Mouse (Mus musculus): ENCODE results near the gene Rad21l. TPM values are rescaled to one million over a fixed set of nuclear protein-coding genes. Genes with fewer than 3 reads are reported as not detected.

Rad21l gene
- polyA plus RNA-seq, 1 experiment from 2014 or later: not detected

GRCm38 (mm10) chr2:151682357-151682756 is 14.0 kb upstream of the Rad21l start:
- no peaks in the 10 kb centered on the region for H3K36me3 ChIP-seq (ENCODE audit: control insufficient read depth, insufficient read depth, low read length)
- whole genome bisulfite sequencing: 73% methylated on average over 3 of the region's 3 CpGs
- no peak overlapping the region for H3K27ac ChIP-seq (ENCODE audit: low read depth, low read length)
- no peak overlapping the region for H3K4me2 ChIP-seq (ENCODE audit: low read depth, low read length, severe bottlenecking)
- no peaks in the 10 kb centered on the region for H3K4me1 ChIP-seq (replicated peaks; ENCODE audit: control insufficient read depth, insufficient read depth, low read length)
- H3K27me3 ChIP-seq (ENCODE audit: control insufficient read depth, insufficient read depth, low read length): no peaks in the 10 kb centered on the region
- peak; percentile 65; the same call in 1 of the 2 replicates for ATAC-seq (replicated peaks; ENCODE audit: low FRiP score)
- peak; percentile 64 for DNase-seq (ENCODE audit: low spot score)
- H3K9ac ChIP-seq (ENCODE audit: low read length): no peak overlapping the region
- H3K9me3 ChIP-seq (ENCODE audit: control insufficient read depth, low read length): no peaks in the 10 kb centered on the region
- H3K4me3 ChIP-seq (ENCODE audit: low read depth, low read length): no peak overlapping the region

GRCm38 (mm10) chr2:151676234-151676633 is 7.9 kb upstream of the Rad21l start:
- Histone ChIP-seq H3K4me3 (ENCODE audit: low read depth, low read length) (no peak overlapping the region), H3K4me2 (ENCODE audit: low read depth, low read length, severe bottlenecking) (no peak overlapping the region), H3K27me3 (ENCODE audit: control insufficient read depth, insufficient read depth, low read length) (no peaks in the 10 kb centered on the region), H3K4me1 (replicated peaks; ENCODE audit: control insufficient read depth, insufficient read depth, low read length) (no peaks in the 10 kb centered on the region), H3K36me3 (ENCODE audit: control insufficient read depth, insufficient read depth, low read length) (no peaks in the 10 kb centered on the region), H3K9me3 (ENCODE audit: control insufficient read depth, low read length) (no peaks in the 10 kb centered on the region), H3K9ac (ENCODE audit: low read length) (no peak overlapping the region), H3K27ac (ENCODE audit: low read depth, low read length) (no peak overlapping the region)
- 65% methylated on average over 2 of the region's 2 CpGs for WGBS
- ATAC-seq (replicated peaks; ENCODE audit: low FRiP score) (no peak), DNase-seq (ENCODE audit: low spot score) (no peak)

DNA sequence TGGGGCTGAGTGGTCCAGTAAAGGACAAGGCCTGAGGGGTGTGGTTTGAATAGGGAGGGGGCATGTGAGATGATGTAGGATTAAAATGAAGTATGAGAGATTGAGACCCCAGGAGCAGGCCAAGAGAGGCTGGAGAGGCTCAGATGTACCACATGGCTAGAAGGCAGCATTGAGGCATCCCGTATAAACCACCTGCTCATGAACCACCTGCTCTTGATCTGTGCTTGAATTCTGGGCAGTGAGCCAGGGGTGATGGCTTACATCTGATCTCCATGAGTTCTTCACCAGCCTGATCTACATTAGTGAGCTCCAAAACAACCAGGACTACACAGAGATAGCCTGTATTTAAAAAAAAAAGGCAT is 2.6 kb upstream of the Rad21l start:
- Histone ChIP-seq H3K9me3 (ENCODE audit: control insufficient read depth, low read length) (no peaks in the 10 kb centered on the region), H3K4me2 (ENCODE audit: low read depth, low read length, severe bottlenecking) (no peak overlapping the region), H3K27ac (ENCODE audit: low read depth, low read length) (no peak overlapping the region), H3K36me3 (ENCODE audit: control insufficient read depth, insufficient read depth, low read length) (no peaks in the 10 kb centered on the region), H3K9ac (ENCODE audit: low read length) (no peak overlapping the region), H3K4me1 (replicated peaks; ENCODE audit: control insufficient read depth, insufficient read depth, low read length) (no peaks in the 10 kb centered on the region), H3K4me3 (ENCODE audit: low read depth, low read length) (no peak overlapping the region), H3K27me3 (ENCODE audit: control insufficient read depth, insufficient read depth, low read length) (no peaks in the 10 kb centered on the region)
- 0 out of 2 replicates have a peak, but pooled peaks have one; percentile 21 for ATAC-seq (replicated peaks; ENCODE audit: low FRiP score)
- WGBS: 82% methylated on average over 1 of the region's 1 CpGs
- no peak for DNase-seq (ENCODE audit: low spot score)

- Histone ChIP-seq H3K36me3 (ENCODE audit: control insufficient read depth, insufficient read depth, low read length) (no peaks in the 10 kb centered on the region), H3K9me3 (ENCODE audit: control insufficient read depth, low read length) (no peaks in the 10 kb centered on the region), H3K9ac (ENCODE audit: low read length) (no peak overlapping the region), H3K4me1 (replicated peaks; ENCODE audit: control insufficient read depth, insufficient read depth, low read length) (no peaks in the 10 kb centered on the region), H3K4me2 (ENCODE audit: low read depth, low read length, severe bottlenecking) (peak overlapping the region; percentile 33; the same call in 1 of the 2 replicates), H3K27me3 (ENCODE audit: control insufficient read depth, insufficient read depth, low read length) (no peaks in the 10 kb centered on the region), H3K4me3 (ENCODE audit: low read depth, low read length) (no peak overlapping the region), H3K27ac (ENCODE audit: low read depth, low read length) (no peak overlapping the region)
- peak; percentile 58 for ATAC-seq (replicated peaks; ENCODE audit: low FRiP score)
- peak; percentile 61 for DNase-seq (ENCODE audit: low spot score)
- 42% methylated on average over 48 of the region's 48 CpGs for WGBS
Observed at GRCm38 (mm10) chr2:151670026-151670967, 2.0 kb upstream of the Rad21l start.

DNA sequence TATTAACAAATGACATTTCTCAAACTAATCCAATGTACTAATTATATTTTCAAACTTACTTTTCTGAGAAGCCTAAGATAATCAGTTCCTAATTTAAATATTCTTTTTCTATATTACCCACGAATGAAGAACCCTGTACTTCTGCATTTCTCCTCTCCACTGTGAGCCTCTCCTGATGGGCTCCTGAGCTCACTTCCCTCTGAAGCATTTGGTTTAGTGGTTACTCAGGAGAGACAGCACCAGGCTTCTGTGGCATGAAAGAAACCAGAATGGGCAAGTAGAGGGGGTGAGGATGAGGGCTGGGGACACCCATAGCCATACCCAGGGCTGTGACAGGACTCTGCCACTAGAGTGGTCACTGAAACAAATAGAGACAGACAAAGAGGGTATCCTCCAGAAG is 16.3 kb downstream of the Rad21l start:
- no peaks in the 10 kb centered on the region for H3K9me3 ChIP-seq (ENCODE audit: control insufficient read depth, low read length)
- H3K27ac ChIP-seq (ENCODE audit: low read depth, low read length): no peak overlapping the region
- 62% methylated on average over 1 of the region's 1 CpGs for WGBS
- no peaks in the 10 kb centered on the region for H3K27me3 ChIP-seq (ENCODE audit: control insufficient read depth, insufficient read depth, low read length)
- H3K4me3 ChIP-seq (ENCODE audit: low read depth, low read length): no peak overlapping the region
- H3K4me1 ChIP-seq (replicated peaks; ENCODE audit: control insufficient read depth, insufficient read depth, low read length): no peaks in the 10 kb centered on the region
- H3K9ac ChIP-seq (ENCODE audit: low read length): no peak overlapping the region
- H3K36me3 ChIP-seq (ENCODE audit: control insufficient read depth, insufficient read depth, low read length): no peaks in the 10 kb centered on the region
- no peak for DNase-seq (ENCODE audit: low spot score)
- no peak overlapping the region for H3K4me2 ChIP-seq (ENCODE audit: low read depth, low read length, severe bottlenecking)
- no peak for ATAC-seq (replicated peaks; ENCODE audit: low FRiP score)

DNA sequence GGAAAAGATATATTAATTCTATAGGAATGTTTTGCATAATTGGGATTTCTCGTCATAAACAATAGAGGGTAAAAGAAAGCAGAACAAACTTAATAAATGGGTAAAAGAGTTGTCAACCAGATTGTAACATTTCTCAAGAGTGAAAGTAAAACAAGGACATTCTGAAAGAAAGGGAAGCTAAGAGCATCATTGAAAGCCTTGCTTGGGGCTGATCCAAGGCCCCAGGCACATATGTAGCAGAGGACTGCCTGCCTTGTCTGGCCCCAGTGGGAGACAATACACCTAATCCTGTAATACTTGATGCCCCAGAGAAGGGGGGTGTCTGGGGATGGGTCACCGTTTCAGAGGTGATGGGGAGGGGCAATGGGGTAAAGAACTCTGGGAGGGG is 32.3 kb downstream of the Rad21l start:
- no peak overlapping the region for H3K9ac ChIP-seq (ENCODE audit: low read length)
- no peak overlapping the region for H3K4me2 ChIP-seq (ENCODE audit: low read depth, low read length, severe bottlenecking)
- no peak for DNase-seq (ENCODE audit: low spot score)
- no peak overlapping the region for H3K4me3 ChIP-seq (ENCODE audit: low read depth, low read length)
- ATAC-seq (replicated peaks; ENCODE audit: low FRiP score): no peak
- H3K9me3 ChIP-seq (ENCODE audit: control insufficient read depth, low read length): no peaks in the 10 kb centered on the region
- WGBS: 65% methylated on average over 2 of the region's 2 CpGs
- no peaks in the 10 kb centered on the region for H3K36me3 ChIP-seq (ENCODE audit: control insufficient read depth, insufficient read depth, low read length)
- H3K27ac ChIP-seq (ENCODE audit: low read depth, low read length): no peak overlapping the region
- peaks cover 2% of the 10 kb centered on the region; the same call in 1 of the 2 replicates for H3K4me1 ChIP-seq (replicated peaks; ENCODE audit: control insufficient read depth, insufficient read depth, low read length)
- H3K27me3 ChIP-seq (ENCODE audit: control insufficient read depth, insufficient read depth, low read length): peaks cover 8% of the 10 kb centered on the region; the same call in 1 of the 2 replicates

DNA sequence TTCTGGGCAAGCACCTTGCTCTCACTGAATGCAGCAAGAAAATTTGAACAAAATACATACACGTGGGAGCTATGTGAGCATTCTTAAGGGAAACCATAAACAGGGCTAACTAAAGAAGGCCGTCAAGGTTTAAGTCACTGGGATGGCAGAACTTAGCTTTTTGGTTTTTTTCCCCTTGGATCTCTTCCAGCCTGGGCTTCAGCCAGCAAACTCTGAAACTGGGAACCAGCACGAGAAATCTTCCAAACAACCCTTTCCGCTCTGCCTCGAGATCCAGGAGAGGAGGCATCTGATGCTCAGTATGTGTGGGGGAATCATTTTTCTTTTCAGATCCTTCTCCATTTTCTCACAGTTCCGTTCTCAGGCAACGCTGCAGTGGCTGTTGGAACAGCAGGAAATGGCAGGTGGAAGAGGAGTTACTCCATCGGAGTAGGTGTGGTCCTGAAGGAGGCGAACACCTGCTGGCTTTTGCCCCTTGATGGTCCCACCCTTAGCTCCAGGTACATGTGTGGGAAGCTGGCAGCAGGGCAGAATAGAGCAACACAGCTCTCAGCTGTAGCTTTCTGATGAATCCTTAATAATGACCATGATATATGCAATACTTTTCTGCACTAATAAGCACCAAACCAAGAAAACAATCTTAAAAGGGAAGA is 32.8 kb downstream of the Rad21l start:
- no peak overlapping the region for H3K4me2 ChIP-seq (ENCODE audit: low read depth, low read length, severe bottlenecking)
- no peak overlapping the region for H3K9ac ChIP-seq (ENCODE audit: low read length)
- H3K36me3 ChIP-seq (ENCODE audit: control insufficient read depth, insufficient read depth, low read length): no peaks in the 10 kb centered on the region
- peaks cover 8% of the 10 kb centered on the region; the same call in 1 of the 2 replicates for H3K27me3 ChIP-seq (ENCODE audit: control insufficient read depth, insufficient read depth, low read length)
- DNase-seq (ENCODE audit: low spot score) (no peak), ATAC-seq (replicated peaks; ENCODE audit: low FRiP score) (no peak)
- no peaks in the 10 kb centered on the region for H3K9me3 ChIP-seq (ENCODE audit: control insufficient read depth, low read length)
- no peak overlapping the region for H3K27ac ChIP-seq (ENCODE audit: low read depth, low read length)
- no peak overlapping the region for H3K4me3 ChIP-seq (ENCODE audit: low read depth, low read length)
- 76% methylated on average over 9 of the region's 9 CpGs for WGBS
- H3K4me1 ChIP-seq (replicated peaks; ENCODE audit: control insufficient read depth, insufficient read depth, low read length): peaks cover 2% of the 10 kb centered on the region; the same call in 1 of the 2 replicates

DNA sequence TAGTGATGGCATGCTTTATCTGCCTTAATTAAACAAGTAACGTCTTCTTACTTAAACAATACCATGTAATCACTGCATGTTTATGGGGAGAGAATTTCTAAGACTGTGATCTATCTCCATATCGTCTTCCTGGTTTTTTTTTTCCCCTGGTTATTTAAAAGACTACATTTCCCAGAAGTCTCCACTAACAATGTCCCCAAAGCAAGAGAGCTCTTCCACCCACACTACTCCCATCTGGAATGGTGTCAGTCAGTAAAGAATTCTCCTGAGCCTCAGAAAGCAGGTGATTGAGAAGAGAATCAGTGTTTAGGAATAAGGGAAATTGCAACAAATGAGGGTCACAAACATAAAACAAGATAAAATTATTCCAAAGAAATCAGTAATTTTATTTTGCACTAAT is 33.4 kb downstream of the Rad21l start:
- H3K4me1 ChIP-seq (replicated peaks; ENCODE audit: control insufficient read depth, insufficient read depth, low read length): peaks cover 2% of the 10 kb centered on the region; the same call in 1 of the 2 replicates
- H3K9ac ChIP-seq (ENCODE audit: low read length): no peak overlapping the region
- no peaks in the 10 kb centered on the region for H3K36me3 ChIP-seq (ENCODE audit: control insufficient read depth, insufficient read depth, low read length)
- no peak overlapping the region for H3K4me2 ChIP-seq (ENCODE audit: low read depth, low read length, severe bottlenecking)
- H3K27ac ChIP-seq (ENCODE audit: low read depth, low read length): no peak overlapping the region
- 34% methylated on average over 2 of the region's 2 CpGs for WGBS
- DNase-seq (ENCODE audit: low spot score) (no peak), ATAC-seq (replicated peaks; ENCODE audit: low FRiP score) (no peak)
- no peaks in the 10 kb centered on the region for H3K9me3 ChIP-seq (ENCODE audit: control insufficient read depth, low read length)
- peaks cover 8% of the 10 kb centered on the region; the same call in 1 of the 2 replicates for H3K27me3 ChIP-seq (ENCODE audit: control insufficient read depth, insufficient read depth, low read length)
- no peak overlapping the region for H3K4me3 ChIP-seq (ENCODE audit: low read depth, low read length)
